Mouse (Mus musculus): ENCODE measurements at regions not wholly inside any gene's neighbourhood (a gene's known extent, or its start where the extent isn't known, plus 50 kb on each side); places are given as distances from the start of the nearest gene placed in this dataset.

DNA sequence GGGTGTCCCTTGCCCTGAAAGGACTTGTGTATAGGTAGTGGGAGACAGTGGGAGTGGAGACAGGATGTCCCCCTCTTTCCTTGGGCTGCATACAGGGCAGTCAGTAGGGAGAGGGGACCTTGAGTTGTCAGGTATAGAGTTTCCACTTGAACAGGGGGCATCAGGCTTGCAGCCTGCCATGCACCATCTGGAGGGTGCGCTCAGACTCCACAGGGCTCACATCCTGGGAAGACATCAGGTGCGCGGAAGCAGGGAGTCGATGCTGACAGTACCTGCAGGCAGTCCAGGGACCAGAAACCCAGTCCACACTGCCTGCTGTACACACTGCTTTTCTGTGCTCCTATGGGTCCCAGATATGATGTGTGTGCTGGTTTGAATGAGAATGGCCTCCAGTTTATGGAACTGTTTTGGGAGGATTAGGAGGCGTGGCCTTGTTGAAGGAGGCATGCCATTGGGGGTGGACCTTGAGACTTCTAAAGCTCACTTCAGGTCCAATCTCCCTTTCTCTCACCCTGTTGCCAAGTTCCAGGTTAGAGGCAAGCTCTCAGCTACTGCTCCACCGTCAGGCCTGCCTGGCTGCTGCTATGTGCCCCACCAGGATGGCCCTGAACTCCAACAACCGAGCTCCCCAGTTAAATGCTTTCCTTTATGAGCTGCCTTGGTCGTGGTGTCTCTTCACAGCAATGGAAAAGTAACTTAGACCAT, 262.1 kb downstream of the Matn1 start:
- dilution Hi-C loops (cut with MboI; ENCODE audit: extremely low pct_ligation_motif_present, extremely low pct_unique_long_range_greater_than_20kb, low sequenced_read_pairs) (no loop called here), in situ Hi-C loops (cut with MboI; ENCODE audit: low pct_ligation_motif_present, low pct_unique_long_range_greater_than_20kb, low sequenced_read_pairs) (no loop called here)
- no peak overlapping the region for H3K4me3 ChIP-seq (replicated peaks in 1 of 3; ENCODE audit: low read depth in 2 of 3, low read length in 2 of 3, poor library complexity in 1 of 3)
- no peaks in the 10 kb centered on the region for H3K79me2 ChIP-seq (replicated peaks; ENCODE audit: control insufficient read depth, extremely low read depth, insufficient read depth, poor library complexity, severe bottlenecking)
- H3K36me3 ChIP-seq (replicated peaks in 1 of 2; ENCODE audit: control insufficient read depth in 1 of 2, insufficient read depth in 1 of 2, low read length in 1 of 2) = no peaks in the 10 kb centered on the region
- DNase-seq (ENCODE audit: extremely low read depth) = no peak
- peaks cover 40% of the 10 kb centered on the region for H3K27me3 ChIP-seq (replicated peaks)
- no peak overlapping the region for H3K4me2 ChIP-seq (ENCODE audit: insufficient read depth, low read depth, poor library complexity, severe bottlenecking)
- TF ChIP-seq SIN3A (IDR thresholded peaks at IDR 0.05; ENCODE audit: low read length) = no peak
- no peak for TF ChIP-seq CTCF (conservative IDR thresholded peaks at IDR 0.05 in 1 of 2, IDR thresholded peaks at IDR 0.05 in 1 of 2; ENCODE audit: low read depth in 2 of 2, low read length in 2 of 2)
- no peak for TF ChIP-seq POLR2AphosphoS2 (IDR thresholded peaks at IDR 0.05; ENCODE audit: low read depth, low read length)
- TF ChIP-seq RCOR1 (conservative IDR thresholded peaks at IDR 0.05; ENCODE audit: low read depth, low read length) = no peak
- no peak for TF ChIP-seq CHD2 (IDR thresholded peaks at IDR 0.05; ENCODE audit: low read length)
- TF ChIP-seq ZKSCAN1 (IDR thresholded peaks at IDR 0.05; ENCODE audit: borderline replicate concordance, low read depth, low read length) = no peak
- no peak for TF ChIP-seq POLR2A (IDR thresholded peaks at IDR 0.05; ENCODE audit: low read depth, low read length)
- TF ChIP-seq PAX5 (IDR thresholded peaks at IDR 0.05; ENCODE audit: low read length) = no peak
- no peak for TF ChIP-seq IRF4 (IDR thresholded peaks at IDR 0.05; ENCODE audit: low read depth, low read length)
- no peaks in the 10 kb centered on the region for H3K4me1 ChIP-seq (ENCODE audit: control insufficient read depth in 1 of 2, insufficient read depth in 2 of 2)
- no peak overlapping the region for H3K27ac ChIP-seq (ENCODE audit: insufficient read depth, low read depth)
- H3K9ac ChIP-seq (ENCODE audit: insufficient read depth, low read depth) = no peak overlapping the region
- H3K9me3 ChIP-seq (replicated peaks; ENCODE audit: low read length) = peaks cover 18% of the 10 kb centered on the region

DNA sequence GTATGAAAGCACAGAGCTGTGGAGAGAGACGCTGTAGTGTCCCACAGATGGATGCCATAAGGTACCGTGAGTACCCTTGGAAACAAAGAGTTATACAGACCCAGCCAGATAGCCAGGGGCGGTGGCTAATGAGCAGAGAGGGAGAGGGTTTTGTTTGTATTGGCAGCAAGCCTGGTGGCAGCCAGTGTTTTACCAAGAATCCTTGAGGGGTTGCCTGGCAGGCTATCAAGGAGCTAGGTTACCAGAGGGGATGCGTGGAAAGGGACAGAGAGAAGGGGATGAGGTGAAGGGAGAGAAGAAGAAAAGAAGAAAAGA, 262.7 kb downstream of the Matn1 start:
- dilution Hi-C loops (cut with MboI; ENCODE audit: extremely low pct_ligation_motif_present, extremely low pct_unique_long_range_greater_than_20kb, low sequenced_read_pairs) (no loop called here), in situ Hi-C loops (cut with MboI; ENCODE audit: low pct_ligation_motif_present, low pct_unique_long_range_greater_than_20kb, low sequenced_read_pairs) (no loop called here)

DNA sequence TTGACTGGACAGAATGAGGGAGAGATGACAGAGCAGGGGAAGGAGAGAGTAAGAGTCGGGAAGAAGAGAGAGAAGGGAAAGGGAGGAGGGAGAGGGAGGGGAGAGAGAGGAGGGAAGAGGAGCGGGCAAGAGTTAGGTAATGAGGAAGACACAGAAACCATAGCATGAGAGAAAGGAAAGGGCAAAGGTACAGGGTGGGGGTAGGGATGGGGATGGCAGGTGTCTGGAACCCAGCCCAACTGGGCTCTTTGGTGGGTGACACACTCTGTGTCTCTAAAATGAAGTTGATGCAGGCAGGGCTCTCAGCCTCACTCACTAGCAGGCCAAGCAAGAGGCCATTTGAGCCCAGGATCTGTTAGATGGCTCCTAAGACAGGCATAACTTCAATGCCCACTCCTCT, 263.1 kb downstream of the Matn1 start:
- dilution Hi-C loops (cut with MboI; ENCODE audit: extremely low pct_ligation_motif_present, extremely low pct_unique_long_range_greater_than_20kb, low sequenced_read_pairs) = no loop called here
- no peak for DNase-seq (ENCODE audit: extremely low read depth)
- in situ Hi-C loops (cut with MboI; ENCODE audit: low pct_ligation_motif_present, low pct_unique_long_range_greater_than_20kb, low sequenced_read_pairs) = no loop called here

More for the DNA sequence above, 262.7 kb downstream of the Matn1 start:
- Histone ChIP-seq H3K9me3 (replicated peaks; ENCODE audit: low read length) (peaks cover 20% of the 10 kb centered on the region), H3K36me3 (replicated peaks in 1 of 2; ENCODE audit: control insufficient read depth in 1 of 2, insufficient read depth in 1 of 2, low read length in 1 of 2) (no peaks in the 10 kb centered on the region), H3K27me3 (replicated peaks) (peaks cover 38% of the 10 kb centered on the region), H3K4me2 (ENCODE audit: insufficient read depth, low read depth, poor library complexity, severe bottlenecking) (no peak overlapping the region), H3K4me3 (replicated peaks in 1 of 3; ENCODE audit: low read depth in 2 of 3, low read length in 2 of 3, poor library complexity in 1 of 3) (no peak overlapping the region), H3K79me2 (replicated peaks; ENCODE audit: control insufficient read depth, extremely low read depth, insufficient read depth, poor library complexity, severe bottlenecking) (no peaks in the 10 kb centered on the region), H3K4me1 (ENCODE audit: control insufficient read depth in 1 of 2, insufficient read depth in 2 of 2) (no peaks in the 10 kb centered on the region), H3K27ac (ENCODE audit: insufficient read depth, low read depth) (no peak overlapping the region), H3K9ac (ENCODE audit: insufficient read depth, low read depth) (no peak overlapping the region)
- TF ChIP-seq EP300 (IDR thresholded peaks at IDR 0.05; ENCODE audit: low read length) (no peak), UBTF (IDR thresholded peaks at IDR 0.05; ENCODE audit: low read depth, low read length) (no peak), MAFK (IDR thresholded peaks at IDR 0.05; ENCODE audit: insufficient replicate concordance, low read length) (no peak), HCFC1 (IDR thresholded peaks at IDR 0.05; ENCODE audit: low read depth, low read length) (no peak), MEF2A (IDR thresholded peaks at IDR 0.05; ENCODE audit: borderline replicate concordance, low read depth, low read length) (no peak), ZMIZ1 (IDR thresholded peaks at IDR 0.05; ENCODE audit: low read depth, low read length) (no peak), BHLHE40 (IDR thresholded peaks at IDR 0.05; ENCODE audit: low read depth, low read length) (no peak), MAX (IDR thresholded peaks at IDR 0.05; ENCODE audit: low read length) (no peak), NELFE (IDR thresholded peaks at IDR 0.05; ENCODE audit: low read depth, low read length) (no peak), TCF12 (IDR thresholded peaks at IDR 0.05; ENCODE audit: low read depth, low read length) (no peak), POLR2AphosphoS2 (IDR thresholded peaks at IDR 0.05; ENCODE audit: low read depth, low read length) (no peak), ELF1 (IDR thresholded peaks at IDR 0.05; ENCODE audit: low read depth, low read length) (no peak), E2F4 (IDR thresholded peaks at IDR 0.05; ENCODE audit: insufficient replicate concordance, low read depth, low read length) (no peak), NRF1 (IDR thresholded peaks at IDR 0.05; ENCODE audit: low read depth, low read length) (no peak), USF1 (IDR thresholded peaks at IDR 0.05; ENCODE audit: low read depth, low read length) (no peak)
- DNase-seq (ENCODE audit: extremely low read depth) = no peak

More for the DNA sequence above, 263.1 kb downstream of the Matn1 start:
- Histone ChIP-seq H3K4me1 (ENCODE audit: control insufficient read depth in 1 of 2, insufficient read depth in 2 of 2) (no peaks in the 10 kb centered on the region), H3K9me3 (replicated peaks; ENCODE audit: low read length) (peaks cover 20% of the 10 kb centered on the region), H3K4me2 (ENCODE audit: insufficient read depth, low read depth, poor library complexity, severe bottlenecking) (no peak overlapping the region), H3K79me2 (replicated peaks; ENCODE audit: control insufficient read depth, extremely low read depth, insufficient read depth, poor library complexity, severe bottlenecking) (no peaks in the 10 kb centered on the region), H3K36me3 (replicated peaks in 1 of 2; ENCODE audit: control insufficient read depth in 1 of 2, insufficient read depth in 1 of 2, low read length in 1 of 2) (no peaks in the 10 kb centered on the region), H3K4me3 (replicated peaks in 1 of 3; ENCODE audit: low read depth in 2 of 3, low read length in 2 of 3, poor library complexity in 1 of 3) (no peak overlapping the region), H3K27me3 (replicated peaks) (peaks cover 37% of the 10 kb centered on the region), H3K27ac (ENCODE audit: insufficient read depth, low read depth) (no peak overlapping the region), H3K9ac (ENCODE audit: insufficient read depth, low read depth) (no peak overlapping the region)
- TF ChIP-seq ZKSCAN1 (IDR thresholded peaks at IDR 0.05; ENCODE audit: borderline replicate concordance, low read depth, low read length) = no peak
- no peak for TF ChIP-seq MAFK (IDR thresholded peaks at IDR 0.05; ENCODE audit: insufficient replicate concordance, low read length)
- no peak for TF ChIP-seq IRF4 (IDR thresholded peaks at IDR 0.05; ENCODE audit: low read depth, low read length)
- TF ChIP-seq NRF1 (IDR thresholded peaks at IDR 0.05; ENCODE audit: low read depth, low read length) = no peak
- TF ChIP-seq MAZ (IDR thresholded peaks at IDR 0.05; ENCODE audit: low read depth, low read length) = no peak
- TF ChIP-seq POLR2A (IDR thresholded peaks at IDR 0.05; ENCODE audit: low read depth, low read length) = no peak
- TF ChIP-seq ZC3H11A (IDR thresholded peaks at IDR 0.05; ENCODE audit: low read depth, low read length) = no peak
- TF ChIP-seq MXI1 (IDR thresholded peaks at IDR 0.05; ENCODE audit: low read depth, low read length) = no peak
- no peak for TF ChIP-seq JUND (conservative IDR thresholded peaks at IDR 0.05; ENCODE audit: low read depth, low read length)

All from CH12.LX (cell line).